29 mouse cellular contexts compared by ENCODE assay signal in the genomic region with DNA sequence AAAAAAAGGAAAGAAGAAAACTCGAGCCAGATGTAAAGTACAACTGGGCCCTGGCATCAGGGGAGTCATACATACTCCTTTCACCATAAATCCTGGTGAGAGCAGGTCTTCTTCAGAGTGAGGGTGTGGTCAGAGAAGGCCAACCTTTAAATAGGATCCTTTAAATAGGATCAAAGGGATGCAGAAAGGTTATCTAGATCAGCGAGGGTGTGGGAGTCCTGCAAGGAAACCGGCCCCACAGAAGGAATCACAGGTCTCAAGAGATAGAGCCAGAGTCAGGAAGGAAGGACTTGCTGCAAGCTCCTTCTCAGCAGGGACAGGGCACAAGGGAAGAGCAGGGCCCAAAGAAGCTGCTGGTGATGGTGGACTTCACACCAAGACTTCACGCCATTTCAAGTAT.
"Had no signal": no experiment of that assay in that cellular context is flagged by ENCODE, and none has a peak within 500 bp of the region (broad histone marks: within the 10 kb centered on the region; RNA-seq: fewer than 3 reads in every experiment).

No protein-coding gene starts in this region.

- H3K27ac ChIP-seq: limb, embryonic 10.5 days; limb, embryonic 12.5 days; limb, embryonic 13.5 days; limb, embryonic 15.5 days; liver, embryonic 12.5 days; liver, embryonic 13.5 days; liver, embryonic 14.5 days; liver, embryonic 15.5 days; lung, embryonic 15.5 days; macrophage; midbrain, embryonic 10.5 days; midbrain, embryonic 12.5 days; midbrain, embryonic 13.5 days; midbrain, embryonic 15.5 days had no signal

- H3K4me3 ChIP-seq: left cerebral cortex, adult 2 months; limb, embryonic 10.5 days; limb, embryonic 12.5 days; limb, embryonic 13.5 days; limb, embryonic 15.5 days; liver, embryonic 12.5 days; liver, embryonic 13.5 days; liver, embryonic 15.5 days; lung, embryonic 15.5 days; midbrain, embryonic 10.5 days; midbrain, embryonic 12.5 days; midbrain, embryonic 13.5 days; midbrain, embryonic 15.5 days; myocyte had no signal

- H3K27me3 ChIP-seq: limb, embryonic 12.5 days; limb, embryonic 13.5 days; limb, embryonic 15.5 days; liver, embryonic 12.5 days; liver, embryonic 13.5 days; liver, embryonic 15.5 days; lung, embryonic 15.5 days; midbrain, embryonic 12.5 days; midbrain, embryonic 13.5 days; midbrain, embryonic 15.5 days had no signal

- H3K4me1 ChIP-seq: limb, embryonic 10.5 days; limb, embryonic 12.5 days; limb, embryonic 13.5 days; limb, embryonic 15.5 days; liver, embryonic 13.5 days; liver, embryonic 15.5 days; midbrain, embryonic 10.5 days; midbrain, embryonic 12.5 days; midbrain, embryonic 13.5 days; midbrain, embryonic 15.5 days had no signal

- H3K9ac ChIP-seq: limb, embryonic 12.5 days; limb, embryonic 13.5 days; limb, embryonic 15.5 days; liver, embryonic 12.5 days; liver, embryonic 13.5 days; liver, embryonic 14.5 days; liver, embryonic 15.5 days; liver, postnatal 0 days; lung, embryonic 14.5 days; lung, embryonic 15.5 days; midbrain, embryonic 12.5 days; midbrain, embryonic 13.5 days; midbrain, embryonic 15.5 days had no signal

- H3K36me3 ChIP-seq: midbrain, embryonic 15.5 days had no signal

- ATAC-seq: liver, embryonic 12.5 days; liver, postnatal 0 days; lung, postnatal 0 days; midbrain, embryonic 13.5 days; midbrain, embryonic 15.5 days; midbrain, embryonic 16.5 days had no signal

- H3K9me3 ChIP-seq: limb, embryonic 10.5 days; limb, embryonic 12.5 days; limb, embryonic 13.5 days; limb, embryonic 15.5 days; liver, embryonic 12.5 days; liver, embryonic 13.5 days; liver, embryonic 15.5 days; lung, embryonic 15.5 days; midbrain, embryonic 10.5 days; midbrain, embryonic 12.5 days; midbrain, embryonic 13.5 days; midbrain, embryonic 15.5 days had no signal

- DNase-seq: left cerebral cortex, postnatal 4 days; liver; liver, embryonic 13.5 days; liver, postnatal 0 days; lung, adult 18-20 months; lung, adult 2 months; lung, embryonic 14.5 days; lung, postnatal 10 days; lung, postnatal 14 days; lung, postnatal 36 days; lung, postnatal 4 days; midbrain, embryonic 14.5 days had no signal
